Mouse (Mus musculus) hindbrain, embryonic 10.5 days (tissue): ENCODE data around the gene Gpr107. TPM values are rescaled to one million over a fixed set of nuclear protein-coding genes. Genes with fewer than 3 reads are reported as not detected.

Source experiments
- DNase-seq: peaks from one replicate; pipeline ENCODE4 v3.0.0-alpha.2; 2017; ENCODE audit warnings: low spot score
- H3K27ac ChIP-seq: fragments of 300-500 bp; sonication (generic); 2 replicates; pipeline ENCODE4 v1.5.1; 2016; ENCODE audit warnings: mild to moderate bottlenecking, moderate library complexity
- H3K27me3 ChIP-seq: fragments of 300-500 bp; sonication (generic); 2 replicates; pipeline ENCODE4 v1.6.1; 2016; ENCODE audit warnings: mild to moderate bottlenecking; ENCODE audit not compliant: poor library complexity, insufficient read depth, severe bottlenecking
- H3K36me3 ChIP-seq: fragments of 300-500 bp; sonication (generic); 2 replicates; pipeline ENCODE4 v1.6.1; 2016; ENCODE audit warnings: mild to moderate bottlenecking, moderate library complexity
- H3K4me1 ChIP-seq: fragments of 300-500 bp; sonication (generic); replicated peaks from 2 replicates; pipeline ENCODE4 v1.6.1; 2016; ENCODE audit warnings: mild to moderate bottlenecking
- H3K4me3 ChIP-seq: fragments of 300-500 bp; sonication (generic); 2 replicates; pipeline ENCODE4 v1.5.1; 2016; ENCODE audit warnings: mild to moderate bottlenecking, moderate library complexity
- H3K9me3 ChIP-seq: fragments of 300-500 bp; sonication (generic); 2 replicates; pipeline ENCODE4 v1.6.1; 2016; ENCODE audit warnings: mild to moderate bottlenecking, moderate library complexity
- WGBS: fragments of 180-500 bp; shearing (Covaris S2); methylation state at CpG from one replicate; pipeline ENCODE4 v1.1.7; 2016; 5-methylcytosine and 5-hydroxymethylcytosine counted together
- polyA plus RNA-seq: library from polyadenylated mRNA; unstranded; fragments of >200 nt; fragmentation: Nextera tagmentation; extraction: Ambion mirVana; gene quantifications from 2 replicates; pipeline ENCODE4 v1.2.1, GENCODE M21; 2016

Gene Gpr107
- polyA plus RNA-seq, 1 experiment from 2014 or later: 35.1 TPM

DNA sequence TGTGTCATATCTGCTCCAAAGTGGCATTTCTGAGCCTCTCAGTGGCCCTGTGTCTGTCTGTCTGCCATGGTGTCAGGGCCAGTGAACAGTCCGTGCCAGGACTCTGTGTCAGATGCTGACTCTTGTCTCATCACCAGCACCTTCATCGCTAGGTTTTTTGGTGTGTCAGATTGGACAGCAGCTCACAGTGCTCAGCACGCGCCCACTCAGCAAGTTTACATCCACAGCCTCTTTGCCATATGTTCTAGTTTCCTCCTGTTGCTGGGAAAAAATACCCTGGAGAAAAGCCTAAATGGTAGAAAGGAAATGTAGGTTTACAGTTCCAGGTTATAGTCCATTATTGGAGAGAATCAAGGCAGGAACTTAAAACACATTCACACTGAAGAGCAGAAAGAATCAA lies 46.5 kb downstream of the Gpr107 start:
- peaks cover 20% of the 10 kb centered on the region for H3K4me1 ChIP-seq
- DNase-seq: no peak
- no peak overlapping the region for H3K27ac ChIP-seq
- 95% methylated on average over 4 of the region's 4 CpGs for whole genome bisulfite sequencing
- no peaks in the 10 kb centered on the region for H3K27me3 ChIP-seq
- H3K36me3 ChIP-seq: peaks cover 61% of the 10 kb centered on the region
- H3K9me3 ChIP-seq: no peaks in the 10 kb centered on the region
- no peak overlapping the region for H3K4me3 ChIP-seq

DNA sequence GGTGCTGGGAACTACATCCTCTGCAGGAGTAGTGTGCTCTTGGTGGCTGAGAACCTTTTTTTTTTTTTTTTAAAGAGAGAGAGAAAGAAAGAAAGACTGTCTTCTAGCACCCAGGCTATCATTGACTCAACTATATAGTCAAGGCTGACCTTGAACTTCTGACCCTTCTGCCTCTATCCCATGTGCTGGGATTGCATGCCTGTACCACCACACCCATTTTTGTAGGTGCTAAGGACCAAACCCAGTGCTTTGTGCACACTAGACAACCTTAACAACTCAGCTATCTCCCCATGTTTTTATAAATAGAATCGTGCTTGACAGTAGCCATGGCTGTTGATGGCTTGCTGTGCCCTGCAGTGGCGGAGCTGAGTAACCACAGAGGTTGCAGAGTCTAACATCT lies 47.9 kb downstream of the Gpr107 start:
- 91% methylated on average over 2 of the region's 2 CpGs for WGBS
- H3K9me3 ChIP-seq: no peaks in the 10 kb centered on the region
- peaks cover 56% of the 10 kb centered on the region for H3K36me3 ChIP-seq
- DNase-seq: no peak
- H3K27me3 ChIP-seq: no peaks in the 10 kb centered on the region
- no peak overlapping the region for H3K27ac ChIP-seq
- H3K4me1 ChIP-seq: peaks cover 20% of the 10 kb centered on the region
- no peak overlapping the region for H3K4me3 ChIP-seq

DNA sequence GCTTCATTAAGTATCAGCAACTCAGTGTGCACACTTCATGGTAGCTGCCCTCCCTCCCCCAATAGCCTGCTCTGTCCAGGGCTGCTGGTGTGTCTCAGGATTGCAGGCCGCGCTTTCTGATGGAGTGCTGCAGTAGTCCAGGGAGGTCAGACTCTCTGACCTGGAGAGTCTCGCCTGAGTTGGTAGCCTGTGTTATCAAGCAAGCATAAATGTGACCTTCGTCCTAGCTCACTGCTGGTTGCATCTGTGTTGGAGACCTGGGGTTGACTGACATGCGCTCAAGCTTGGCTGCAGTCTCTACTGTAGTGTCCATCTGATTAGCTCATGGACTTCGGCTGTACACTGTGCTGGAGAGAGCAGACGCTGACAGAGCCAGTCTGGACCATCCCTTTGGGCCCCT lies 49.7 kb downstream of the Gpr107 start:
- no peak for DNase-seq
- H3K36me3 ChIP-seq: peaks cover 52% of the 10 kb centered on the region

DNA sequence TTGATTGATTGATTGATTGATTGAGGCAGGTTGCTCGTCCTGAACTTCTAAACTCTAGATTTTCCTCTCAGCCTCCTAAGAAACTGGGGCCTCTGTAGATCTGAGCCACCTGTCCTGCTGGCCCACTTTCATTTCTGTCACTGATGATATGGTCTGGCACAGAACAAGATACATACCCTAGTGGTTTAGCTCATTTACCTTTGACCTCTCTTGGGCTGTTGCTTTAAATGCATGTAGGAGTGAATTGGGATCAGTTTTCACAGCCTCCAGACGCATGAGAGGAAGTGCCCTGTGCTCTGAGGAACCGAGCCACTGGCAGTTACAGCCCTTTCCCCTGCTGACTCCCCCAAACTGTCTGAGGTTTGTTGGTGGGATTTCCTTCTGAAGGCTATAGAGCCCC lies 50.2 kb downstream of the Gpr107 start:
- Histone ChIP-seq H3K9me3 (no peaks in the 10 kb centered on the region), H3K27me3 (no peaks in the 10 kb centered on the region), H3K36me3 (peaks cover 52% of the 10 kb centered on the region), H3K27ac (peak overlapping the region; percentile 13; the same call in 1 of the 2 replicates), H3K4me3 (no peak overlapping the region), H3K4me1 (peaks cover 39% of the 10 kb centered on the region)
- WGBS: 47% methylated on average over 3 of the region's 3 CpGs
- DNase-seq: no peak

More for the DNA sequence above, 49.7 kb downstream of the Gpr107 start:
- Histone ChIP-seq H3K27ac (no peak overlapping the region), H3K9me3 (no peaks in the 10 kb centered on the region), H3K27me3 (no peaks in the 10 kb centered on the region), H3K4me3 (no peak overlapping the region), H3K4me1 (peaks cover 35% of the 10 kb centered on the region)
- 64% methylated on average over 7 of the region's 7 CpGs for WGBS

DNA sequence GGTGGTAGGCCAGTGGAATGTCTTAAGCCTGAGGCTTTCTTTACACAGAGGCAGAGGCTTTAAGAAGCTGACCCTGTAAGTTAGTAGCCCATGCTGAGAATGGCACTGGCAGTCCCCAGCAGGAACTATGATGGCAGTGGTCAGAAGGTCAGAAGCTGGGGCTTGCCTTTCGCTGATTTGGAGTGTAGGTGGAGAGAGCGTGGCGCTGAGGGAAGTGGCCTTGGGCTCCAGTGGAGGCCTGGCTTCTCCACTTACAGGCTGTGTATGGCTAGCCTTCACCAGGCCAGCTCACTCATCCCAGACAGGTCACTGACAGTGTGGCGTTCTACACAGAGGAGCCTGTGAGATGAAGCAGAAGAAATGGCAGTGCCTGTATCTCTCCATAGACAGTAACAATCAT lies 50.8 kb downstream of the Gpr107 start:
- DNase-seq: no peak
- peak overlapping the region; percentile 13; the same call in 1 of the 2 replicates for H3K27ac ChIP-seq
- H3K9me3 ChIP-seq: no peaks in the 10 kb centered on the region
- peaks cover 39% of the 10 kb centered on the region for H3K4me1 ChIP-seq
- WGBS: 80% methylated on average over 4 of the region's 4 CpGs
- no peaks in the 10 kb centered on the region for H3K27me3 ChIP-seq
- no peak overlapping the region for H3K4me3 ChIP-seq
- peaks cover 52% of the 10 kb centered on the region for H3K36me3 ChIP-seq

DNA sequence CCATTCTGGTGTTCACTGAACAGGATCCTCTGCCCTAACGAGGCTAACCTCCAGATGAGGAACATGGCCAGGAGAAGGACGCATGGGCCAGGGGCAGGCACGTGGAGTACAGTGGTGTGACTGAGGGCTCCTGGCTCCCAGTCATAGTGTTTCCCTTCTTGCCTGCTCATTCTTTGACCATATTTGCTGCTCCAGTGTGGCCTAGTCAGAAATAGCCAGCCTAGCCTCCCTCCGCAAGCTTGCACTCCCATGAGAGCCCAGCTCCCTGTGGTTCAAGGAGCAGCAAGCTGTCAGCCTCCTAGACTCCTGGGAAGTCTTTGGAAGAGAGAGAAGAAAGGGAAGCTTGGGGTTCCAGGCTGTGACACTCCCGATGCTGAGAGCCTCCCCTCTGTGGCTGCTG lies 52.6 kb downstream of the Gpr107 start:
- Histone ChIP-seq H3K4me1 (peaks cover 39% of the 10 kb centered on the region), H3K9me3 (no peaks in the 10 kb centered on the region), H3K27me3 (no peaks in the 10 kb centered on the region), H3K4me3 (no peak overlapping the region), H3K36me3 (peaks cover 53% of the 10 kb centered on the region), H3K27ac (no peak overlapping the region)
- DNase-seq: no peak
- WGBS: 87% methylated on average over 5 of the region's 5 CpGs

DNA sequence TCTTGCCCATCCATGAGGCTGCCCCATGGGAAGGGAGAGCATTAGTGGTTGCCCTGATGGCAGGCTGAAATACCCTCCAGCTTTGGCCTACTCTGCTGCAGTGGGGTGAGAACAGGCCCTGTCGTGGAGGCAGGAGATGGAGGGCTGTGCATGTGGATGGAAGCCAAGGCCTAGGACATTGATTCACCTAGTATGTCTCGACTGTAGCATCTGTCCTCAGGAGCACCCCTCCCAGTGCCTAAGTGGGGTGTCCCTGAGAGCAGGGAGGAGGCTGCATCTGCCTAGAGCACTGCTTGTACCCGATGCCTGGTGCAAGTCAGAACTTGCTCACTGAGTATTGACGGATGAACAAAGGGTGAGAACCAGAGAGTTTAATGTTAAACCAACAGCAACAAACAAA lies 54.1 kb downstream of the Gpr107 start:
- Histone ChIP-seq H3K36me3 (peaks cover 62% of the 10 kb centered on the region), H3K27ac (peak overlapping the region; percentile 40), H3K9me3 (no peaks in the 10 kb centered on the region), H3K27me3 (no peaks in the 10 kb centered on the region), H3K4me1 (peaks cover 38% of the 10 kb centered on the region), H3K4me3 (no peak overlapping the region)
- 87% methylated on average over 4 of the region's 4 CpGs for WGBS
- no peak for DNase-seq

DNA sequence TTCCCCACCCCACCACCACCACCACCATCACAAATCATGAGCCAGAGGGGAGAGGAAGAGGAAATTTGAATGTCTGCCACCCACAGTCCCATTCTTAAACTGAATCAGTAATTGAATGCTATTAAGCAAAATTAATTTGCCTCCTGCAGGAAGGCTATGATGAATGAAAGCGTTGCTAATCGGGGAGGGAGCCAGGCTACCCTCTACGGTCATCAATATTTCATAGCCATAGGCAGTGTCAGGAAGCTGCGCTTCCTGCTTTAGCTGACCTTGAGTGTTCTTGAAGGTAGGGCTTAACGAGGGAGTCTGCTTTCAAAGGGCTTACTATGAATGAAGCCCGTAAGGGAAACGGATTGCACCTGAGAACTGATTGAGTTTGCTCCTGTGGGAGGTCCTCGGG lies 54.8 kb downstream of the Gpr107 start:
- Histone ChIP-seq H3K9me3 (no peaks in the 10 kb centered on the region), H3K4me1 (peaks cover 35% of the 10 kb centered on the region), H3K36me3 (peaks cover 66% of the 10 kb centered on the region), H3K4me3 (no peak overlapping the region), H3K27ac (no peak overlapping the region), H3K27me3 (no peaks in the 10 kb centered on the region)
- 72% methylated on average over 8 of the region's 8 CpGs for WGBS
- DNase-seq: no peak

DNA sequence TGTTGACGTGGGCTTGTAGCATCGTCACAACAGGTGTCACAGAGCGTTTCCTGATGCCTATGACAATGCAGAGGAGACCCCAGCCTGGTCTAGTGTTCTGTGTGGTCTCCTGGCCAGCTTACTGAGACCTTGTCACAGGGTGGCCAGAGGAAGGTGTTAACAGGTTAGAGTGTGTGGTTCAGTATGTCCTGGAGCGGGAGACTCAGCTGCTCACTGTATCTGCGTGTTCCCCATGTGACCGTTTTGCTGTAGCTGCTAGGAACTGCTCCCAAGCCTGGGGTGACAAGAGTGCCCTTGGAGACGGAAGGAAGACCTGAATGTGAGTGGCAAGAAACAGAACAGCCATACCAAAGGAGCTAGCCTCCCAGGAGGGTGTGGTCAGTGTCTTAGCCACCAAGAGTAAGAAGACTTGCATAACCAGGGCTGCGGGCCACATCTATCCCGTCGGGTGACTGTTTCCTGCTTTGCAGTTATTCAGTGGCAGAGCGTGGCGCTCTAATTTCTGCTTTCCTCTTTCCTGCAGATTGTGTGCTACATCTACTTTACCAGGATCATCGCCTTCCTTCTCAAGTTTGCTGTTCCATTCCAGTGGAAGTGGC lies 56.5 kb downstream of the Gpr107 start:
- Histone ChIP-seq H3K27ac (no peak overlapping the region), H3K36me3 (peaks cover 84% of the 10 kb centered on the region), H3K27me3 (no peaks in the 10 kb centered on the region), H3K9me3 (no peaks in the 10 kb centered on the region), H3K4me1 (peaks cover 26% of the 10 kb centered on the region; the same call in 1 of the 2 replicates), H3K4me3 (no peak overlapping the region)
- 95% methylated on average over 13 of the region's 13 CpGs for WGBS
- DNase-seq: no peak

DNA sequence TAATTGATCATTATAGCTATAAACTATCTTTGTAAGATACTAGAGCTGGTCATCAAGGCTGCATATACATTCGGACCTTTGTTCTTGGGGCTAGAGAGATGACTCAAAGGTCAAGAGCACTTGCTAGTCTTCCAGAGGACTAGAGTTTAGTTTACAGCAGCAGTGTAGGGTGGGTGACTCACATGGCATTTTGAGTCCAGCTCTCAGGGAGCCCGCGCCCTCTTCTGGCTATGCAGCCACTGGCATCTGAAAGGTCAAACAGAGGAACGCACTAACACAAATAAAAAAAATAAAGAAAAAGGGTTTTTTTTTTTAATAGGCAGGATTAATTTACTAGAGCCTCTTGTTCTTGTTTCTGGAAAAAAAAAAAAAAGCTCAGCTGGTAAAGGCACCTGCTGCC lies 57.4 kb downstream of the Gpr107 start:
- DNase-seq: no peak
- H3K36me3 ChIP-seq: peaks cover 89% of the 10 kb centered on the region
- WGBS: 88% methylated on average over 4 of the region's 4 CpGs

DNA sequence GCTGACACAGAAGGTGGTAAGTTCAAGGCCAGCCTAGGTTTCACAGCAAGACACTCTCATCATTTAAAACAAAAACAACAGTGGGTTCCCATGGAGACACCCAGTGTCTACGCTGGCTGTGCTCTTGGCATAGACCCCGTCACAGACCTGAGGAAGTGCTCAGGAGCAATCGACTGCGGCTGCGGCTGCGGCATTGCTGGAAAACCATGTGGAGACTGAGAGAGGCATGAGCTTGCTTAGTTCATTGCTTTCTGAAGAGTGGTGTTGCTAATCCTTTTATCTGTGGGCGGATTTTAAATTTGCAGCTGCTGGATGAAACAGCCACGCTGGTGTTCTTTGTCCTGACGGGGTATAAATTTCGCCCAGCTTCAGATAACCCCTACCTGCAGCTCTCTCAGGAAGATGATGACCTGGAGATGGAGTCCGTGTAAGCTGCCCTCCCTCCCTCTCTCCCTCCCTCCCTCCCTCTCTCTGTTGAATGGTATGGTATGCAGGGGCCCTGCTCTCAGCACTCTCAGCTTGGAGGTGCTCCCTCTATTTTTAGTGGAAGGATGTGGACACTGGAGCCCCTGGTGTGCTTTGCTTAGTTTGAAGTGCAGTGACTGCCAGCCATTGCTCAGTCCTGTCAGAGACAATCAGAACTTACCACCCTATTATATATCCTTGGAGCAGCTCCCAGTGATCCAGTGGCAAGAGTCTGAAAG lies 58.2 kb downstream of the Gpr107 start:
- Histone ChIP-seq H3K4me1 (peaks cover 26% of the 10 kb centered on the region; the same call in 1 of the 2 replicates), H3K27me3 (no peaks in the 10 kb centered on the region), H3K4me3 (no peak overlapping the region), H3K27ac (no peak overlapping the region), H3K9me3 (no peaks in the 10 kb centered on the region), H3K36me3 (peaks cover 94% of the 10 kb centered on the region)
- DNase-seq: no peak
- WGBS: 68% methylated on average over 11 of the region's 11 CpGs

More for the DNA sequence above, 57.4 kb downstream of the Gpr107 start:
- H3K9me3 ChIP-seq: no peaks in the 10 kb centered on the region
- no peak overlapping the region for H3K4me3 ChIP-seq
- H3K27me3 ChIP-seq: no peaks in the 10 kb centered on the region
- H3K27ac ChIP-seq: no peak overlapping the region
- peaks cover 26% of the 10 kb centered on the region; the same call in 1 of the 2 replicates for H3K4me1 ChIP-seq

DNA sequence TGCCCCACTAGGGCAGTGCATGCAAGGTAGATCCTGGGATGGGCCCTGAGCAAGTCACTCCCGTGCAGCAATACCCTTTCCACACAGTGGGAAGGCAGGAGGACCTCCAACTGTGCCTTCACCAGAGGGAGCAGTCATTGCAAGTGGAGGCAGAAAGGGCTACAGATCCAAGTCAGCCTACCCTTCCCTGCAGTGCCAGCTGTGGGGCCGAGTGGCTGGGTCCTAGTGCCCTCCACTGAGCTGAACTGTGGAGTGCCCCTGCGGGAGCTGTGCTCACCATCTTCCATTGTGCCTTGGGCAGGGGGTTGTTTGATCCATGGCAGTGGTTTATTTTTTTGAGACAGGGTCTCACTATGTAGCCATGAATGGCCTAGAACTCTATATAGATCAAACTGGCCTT lies 59.1 kb downstream of the Gpr107 start:
- H3K36me3 ChIP-seq: peaks cover 96% of the 10 kb centered on the region
- no peak overlapping the region; the same call in 1 of the 2 replicates for H3K27ac ChIP-seq
- no peaks in the 10 kb centered on the region for H3K9me3 ChIP-seq
- H3K4me3 ChIP-seq: no peak overlapping the region
- no peak for DNase-seq
- H3K27me3 ChIP-seq: no peaks in the 10 kb centered on the region
- WGBS: 52% methylated on average over 3 of the region's 3 CpGs
- H3K4me1 ChIP-seq: peaks cover 18% of the 10 kb centered on the region; the same call in 1 of the 2 replicates

DNA sequence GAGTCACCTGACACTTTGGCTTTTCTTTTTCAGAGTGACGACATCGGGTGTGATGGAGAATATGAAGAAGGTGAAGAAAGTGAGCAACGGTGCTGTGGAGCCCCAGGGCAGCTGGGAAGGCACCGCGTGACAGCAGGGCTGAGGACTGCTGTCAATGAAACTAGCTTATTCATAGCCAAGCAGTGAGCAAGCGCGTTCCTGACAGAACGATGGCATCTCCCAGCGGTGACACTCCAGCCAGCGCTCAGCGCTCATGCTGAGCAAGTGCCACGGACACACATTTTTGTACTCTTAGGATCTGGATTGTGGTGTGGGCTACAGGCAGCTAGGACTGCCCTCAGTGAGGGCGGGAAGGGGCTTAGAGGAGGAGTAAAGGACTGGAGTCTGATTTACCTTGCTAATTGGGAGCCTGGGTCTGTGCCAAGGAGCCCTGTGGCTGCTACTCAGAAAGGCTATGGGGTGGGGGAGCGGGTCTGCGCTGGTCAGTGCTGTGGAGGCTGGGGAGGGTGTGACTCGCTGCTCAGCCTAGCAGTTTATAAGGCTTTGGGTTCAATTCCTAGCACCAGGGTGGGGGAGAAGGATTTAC lies 62.2 kb downstream of the Gpr107 start:
- no peak overlapping the region for H3K27ac ChIP-seq
- 86% methylated on average over 16 of the region's 16 CpGs for WGBS
- H3K4me3 ChIP-seq: no peak overlapping the region
- peaks cover 80% of the 10 kb centered on the region for H3K36me3 ChIP-seq
- no peaks in the 10 kb centered on the region for H3K9me3 ChIP-seq
- no peaks in the 10 kb centered on the region for H3K27me3 ChIP-seq
- no peak for DNase-seq
- H3K4me1 ChIP-seq: 0 out of 2 replicates have a peak, but pooled peaks cover 8% of the 10 kb centered on the region
